Mouse (Mus musculus) left cerebral cortex, adult 2 months (tissue): ENCODE measurements around the gene Opn1sw. TPM values are rescaled to one million over a fixed set of nuclear protein-coding genes. Genes with fewer than 3 reads are reported as not detected.

Source experiments
- DNase-seq, 2 experiments: peaks; one replicate each; pipeline ENCODE4 v3.0.0; 2021 to 2022; ENCODE audit warnings: low spot score in 2 of 2, mixed read lengths in 1 of 2; ENCODE audit errors: extremely low spot score in 1 of 2
- H3K27ac ChIP-seq: fragments of 200-600 bp; 2 replicates; pipeline ENCODE4 v1.8.1; 2022
- H3K4me3 ChIP-seq: fragments of 200-600 bp; 2 replicates; pipeline ENCODE4 v1.8.1; 2022
- CTCF ChIP-seq: fragments of 200-600 bp; IDR thresholded peaks from 2 replicates; pipeline ENCODE4 v1.8.1; 2022; ENCODE audit warnings: antibody characterized with exemption, mild to moderate bottlenecking, moderate library complexity
- intact Hi-C: fragments of 180-260 bp; cut with DNase I; formaldehyde crosslinking; loops from one replicate; pipeline ENCODE4 v1.15.1; 2025
- total RNA-seq, 2 experiments: library from RNA; stranded (reverse); gene quantifications; 2 replicates each; pipeline ENCODE4 v1.2.3; 2021

Gene Opn1sw
- total RNA-seq, 2 experiments from 2014 or later, result 0.16 TPM; not detected in 1

- Histone ChIP-seq H3K4me3 (no peak overlapping the region), H3K27ac (no peak overlapping the region)
- no peak for TF ChIP-seq CTCF
- intact Hi-C loops, result no loop called here
- no peak for DNase-seq
These were observed 39.9 kb upstream of the Opn1sw start for GRCm38 (mm10) chr6:29428171-29428570.

GRCm38 (mm10) chr6:29426331-29426730 is 38.1 kb upstream of the Opn1sw start:
- TF ChIP-seq CTCF, result no peak
- H3K4me3 ChIP-seq, result no peak overlapping the region
- intact Hi-C loops, result no loop called here
- H3K27ac ChIP-seq, result no peak overlapping the region
- no peak for DNase-seq

- no peak for TF ChIP-seq CTCF
- DNase-seq, result no peak
These were observed 36.9 kb upstream of the Opn1sw start for GRCm38 (mm10) chr6:29425118-29425517.

GRCm38 (mm10) chr6:29420596-29420995 is 32.3 kb upstream of the Opn1sw start:
- intact Hi-C loops, result no loop called here
- Histone ChIP-seq H3K27ac (no peak overlapping the region), H3K4me3 (no peak overlapping the region)
- TF ChIP-seq CTCF, result no peak
- no peak for DNase-seq

More at GRCm38 (mm10) chr6:29425118-29425517, 36.9 kb upstream of the Opn1sw start:
- Histone ChIP-seq H3K4me3 (no peak overlapping the region), H3K27ac (no peak overlapping the region)
- intact Hi-C loops, result no loop called here

- Histone ChIP-seq H3K4me3 (no peak overlapping the region), H3K27ac (no peak overlapping the region)
- intact Hi-C loops, result no loop called here
- no peak for TF ChIP-seq CTCF
- no peak for DNase-seq
These were observed 27.2 kb upstream of the Opn1sw start for GRCm38 (mm10) chr6:29415446-29415845.

- intact Hi-C loops, result no loop called here
- Histone ChIP-seq H3K27ac (peak overlapping the region; percentile 40), H3K4me3 (no peak overlapping the region)
- TF ChIP-seq CTCF, result no peak
- DNase-seq, result peak in 1 of 2 experiments; percentile 32
These were observed 18.1 kb upstream of the Opn1sw start for GRCm38 (mm10) chr6:29406412-29406811.

GRCm38 (mm10) chr6:29402693-29403342 is 14.6 kb upstream of the Opn1sw start:
- intact Hi-C loops, result no loop called here
- TF ChIP-seq CTCF, result peak; percentile 37
- Histone ChIP-seq H3K4me3 (no peak overlapping the region), H3K27ac (no peak overlapping the region)
- peak; percentile 24 to 30 for DNase-seq

GRCm38 (mm10) chr6:29399851-29400250 is 11.6 kb upstream of the Opn1sw start:
- no peak overlapping the region for H3K4me3 ChIP-seq
- H3K27ac ChIP-seq, result no peak overlapping the region
- TF ChIP-seq CTCF, result no peak
- intact Hi-C loops, result no loop called here
- no peak for DNase-seq

- peak; percentile 33 to 50 for DNase-seq
- Histone ChIP-seq H3K4me3 (peak overlapping the region; percentile 84), H3K27ac (peak overlapping the region; percentile 88; the same call in 1 of the 2 replicates)
- intact Hi-C loops, result no loop called here
- TF ChIP-seq CTCF, result no peak
These were observed 9.3 kb upstream of the Opn1sw start for GRCm38 (mm10) chr6:29397575-29397974.

- Histone ChIP-seq H3K27ac (peak overlapping the region; percentile 88), H3K4me3 (peak overlapping the region; percentile 84)
- DNase-seq, result no peak
- no peak for TF ChIP-seq CTCF
- intact Hi-C loops, result no loop called here
These were observed 8.7 kb upstream of the Opn1sw start for GRCm38 (mm10) chr6:29396714-29397540.

GRCm38 (mm10) chr6:29395910-29396713 is 7.8 kb upstream of the Opn1sw start, which contains the start of gene Ccdc136:
Gene Ccdc136, plus strand, starts transcription at chr6:29396309.
- intact Hi-C loops, result no loop called here
- peak within 1 kb of the TSS; percentile 88 for H3K27ac ChIP-seq
- TF ChIP-seq CTCF, result no peak

GRCm38 (mm10) chr6:29394286-29394685 is 6.0 kb upstream of the Opn1sw start:
- intact Hi-C loops, result no loop called here
- H3K27ac ChIP-seq, result no peak overlapping the region
- TF ChIP-seq CTCF, result no peak
- no peak overlapping the region for H3K4me3 ChIP-seq
- no peak for DNase-seq

More at GRCm38 (mm10) chr6:29395910-29396713, 7.8 kb upstream of the Opn1sw start, which contains the start of gene Ccdc136:
- peak within 1 kb of the TSS; percentile 84 for H3K4me3 ChIP-seq
- DNase-seq, result peak; percentile 82 to 85
